Mouse (Mus musculus) hindbrain, postnatal 0 days (tissue): ENCODE measurements at regions not wholly inside any gene's neighbourhood (a gene's known extent, or its start where the extent isn't known, plus 50 kb on each side); places are given as distances from the start of the nearest gene placed in this dataset.

Source experiments
- ATAC-seq: fragments of 200-750 bp; cut with Nextera tagmentation; 2 replicates; pipeline ENCODE4 v1.8.0; 2017; ENCODE audit warnings: mild to moderate bottlenecking, moderate TSS enrichment, moderate library complexity
- DNase-seq: peaks from one replicate; pipeline ENCODE4 v3.0.0-alpha.2; 2015; ENCODE audit warnings: low spot score
- H3K27ac ChIP-seq: fragments of 300-500 bp; sonication (generic); 2 replicates; pipeline ENCODE4 v1.5.1; 2014; ENCODE audit warnings: mild to moderate bottlenecking
- H3K27me3 ChIP-seq: fragments of 300-500 bp; sonication (generic); 2 replicates; pipeline ENCODE4 v1.6.1; 2014; ENCODE audit warnings: low read length, mixed read lengths; ENCODE audit not compliant: insufficient read depth
- H3K36me3 ChIP-seq: fragments of 300-500 bp; sonication (generic); 2 replicates; pipeline ENCODE4 v1.6.1; 2014; ENCODE audit warnings: low read length, mixed read lengths; ENCODE audit not compliant: insufficient read depth
- H3K4me1 ChIP-seq: fragments of 300-500 bp; sonication (generic); 2 replicates; pipeline ENCODE4 v1.6.1; 2014; ENCODE audit warnings: antibody characterized with exemption, low read length, mixed read lengths; ENCODE audit not compliant: insufficient read depth
- H3K4me2 ChIP-seq: fragments of 300-500 bp; sonication (generic); 2 replicates; pipeline ENCODE4 v1.6.1; 2014; ENCODE audit warnings: low read depth, mild to moderate bottlenecking, low read length, moderate library complexity, mixed read lengths
- H3K4me3 ChIP-seq: fragments of 300-500 bp; sonication (generic); 2 replicates; pipeline ENCODE4 v1.5.1; 2014; ENCODE audit warnings: low read length
- H3K9ac ChIP-seq: fragments of 300-500 bp; sonication (generic); replicated peaks from 2 replicates; pipeline ENCODE4 v1.6.1; 2014; ENCODE audit warnings: mild to moderate bottlenecking, low read length, moderate library complexity, mixed read lengths
- H3K9me3 ChIP-seq: fragments of 300-500 bp; sonication (generic); 2 replicates; pipeline ENCODE4 v1.6.1; 2016; ENCODE audit warnings: low read length, mixed read lengths
- CTCF ChIP-seq: IDR thresholded peaks from 2 replicates; pipeline ENCODE4 v1.5.1; 2016; ENCODE audit warnings: antibody characterized with exemption, control low read depth, low read depth
- WGBS: fragments of 180-500 bp; shearing (Covaris S2); extraction: QIAGEN DNeasy Blood & Tissue Kit; methylation state at CpG from one replicate; pipeline ENCODE4 v1.1.7; 2014; 5-methylcytosine and 5-hydroxymethylcytosine counted together

DNA sequence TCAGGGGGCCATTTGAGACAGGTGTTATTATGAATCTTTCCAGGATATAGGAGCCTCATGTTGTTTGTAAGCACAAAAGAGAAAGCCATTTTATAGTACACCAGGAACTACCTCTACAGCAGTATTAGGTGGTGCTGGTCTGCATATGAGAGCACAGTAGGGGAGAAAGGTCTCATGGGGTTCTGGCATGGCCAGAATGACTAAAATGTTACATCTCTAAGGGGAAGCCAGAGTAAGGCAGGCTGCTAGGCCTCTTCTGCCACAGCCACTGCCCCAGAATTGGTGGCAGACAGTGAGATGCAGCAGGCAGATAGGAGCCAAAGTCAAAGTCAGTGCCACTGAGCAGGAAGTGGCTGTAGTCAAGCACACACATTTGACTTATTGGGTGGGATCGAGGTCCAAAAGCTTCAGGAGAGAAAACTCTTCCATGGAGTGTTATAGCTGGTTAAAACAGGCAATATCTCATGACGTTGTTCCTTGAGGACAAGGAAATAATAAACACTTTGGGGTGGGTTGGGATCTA, 147.2 kb downstream of the Hira start:
- Histone ChIP-seq H3K27me3 (no peaks in the 10 kb centered on the region), H3K4me1 (no peaks in the 10 kb centered on the region), H3K36me3 (no peaks in the 10 kb centered on the region), H3K9ac (no peak overlapping the region), H3K4me3 (no peak overlapping the region), H3K9me3 (no peaks in the 10 kb centered on the region), H3K4me2 (no peak overlapping the region), H3K27ac (no peak overlapping the region)
- TF ChIP-seq CTCF: no peak
- DNase-seq: no peak
- ATAC-seq: no peak
- WGBS: 72% methylated on average over 2 of the region's 2 CpGs

DNA sequence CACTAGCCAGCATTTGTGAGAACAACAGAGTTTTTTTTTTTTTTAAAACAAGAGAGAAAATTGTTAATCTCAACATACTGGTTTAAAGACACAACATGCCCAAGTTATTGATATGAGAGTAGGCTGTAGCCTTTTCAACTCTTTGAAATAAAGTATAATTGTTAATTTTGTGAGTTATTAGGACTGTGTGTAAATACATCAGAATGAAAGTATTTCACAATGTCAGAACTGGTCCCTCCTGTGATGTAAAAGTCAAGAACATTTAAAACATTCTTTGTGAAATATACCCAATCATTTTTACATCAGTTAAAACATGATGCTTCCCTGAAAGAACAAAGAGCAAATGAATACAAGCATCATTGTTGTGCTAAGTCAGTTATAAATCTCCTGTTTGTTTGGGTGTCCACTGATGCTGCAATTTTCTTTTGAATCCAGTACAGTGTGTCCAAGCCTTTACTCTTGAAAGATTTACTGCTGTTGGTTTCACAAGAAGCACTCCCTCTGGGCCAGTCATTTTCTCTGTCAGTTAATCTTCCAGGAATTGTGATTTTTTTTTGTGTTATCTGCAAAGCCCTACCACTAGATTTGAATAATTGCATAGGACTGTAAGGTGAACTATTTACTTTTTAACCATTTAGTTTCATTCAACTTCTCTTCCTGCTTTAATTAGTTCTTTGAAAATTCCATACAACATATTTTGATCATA, 148.5 kb downstream of the Hira start:
- H3K9me3 ChIP-seq: no peaks in the 10 kb centered on the region
- no peaks in the 10 kb centered on the region for H3K36me3 ChIP-seq
- DNase-seq (no peak), ATAC-seq (no peak)
- H3K4me2 ChIP-seq: no peak overlapping the region
- no peak overlapping the region for H3K4me3 ChIP-seq
- no peak overlapping the region for H3K27ac ChIP-seq
- H3K4me1 ChIP-seq: no peaks in the 10 kb centered on the region
- H3K27me3 ChIP-seq: no peaks in the 10 kb centered on the region
- no peak for TF ChIP-seq CTCF
- no peak overlapping the region for H3K9ac ChIP-seq

DNA sequence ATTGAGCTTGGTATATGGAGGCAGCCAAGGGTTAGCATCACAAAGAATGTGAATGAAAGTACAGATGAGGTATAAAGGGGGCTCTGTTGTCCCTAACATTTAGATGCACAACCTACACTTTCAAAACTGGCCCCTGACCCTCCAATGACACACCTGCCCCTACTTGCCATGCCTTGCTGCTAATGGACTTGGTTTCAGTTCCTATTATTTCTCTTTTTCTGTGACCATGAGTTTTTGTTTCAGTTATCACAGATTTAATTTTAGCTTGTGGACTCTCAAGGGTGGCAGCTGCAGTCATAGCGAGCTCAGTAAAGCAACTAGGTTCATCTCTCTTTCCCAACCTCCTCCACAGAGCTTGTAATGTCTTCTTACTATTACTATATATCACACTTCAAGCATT, 150.3 kb downstream of the Hira start:
- 81% methylated on average over 1 of the region's 1 CpGs for WGBS
- H3K36me3 ChIP-seq: no peaks in the 10 kb centered on the region
- no peak overlapping the region for H3K4me3 ChIP-seq
- TF ChIP-seq CTCF: no peak
- no peaks in the 10 kb centered on the region for H3K4me1 ChIP-seq
- no peaks in the 10 kb centered on the region for H3K27me3 ChIP-seq
- ATAC-seq (no peak), DNase-seq (no peak)
- no peak overlapping the region for H3K9ac ChIP-seq
- no peak overlapping the region for H3K27ac ChIP-seq
- H3K4me2 ChIP-seq: no peak overlapping the region
- no peaks in the 10 kb centered on the region for H3K9me3 ChIP-seq

DNA sequence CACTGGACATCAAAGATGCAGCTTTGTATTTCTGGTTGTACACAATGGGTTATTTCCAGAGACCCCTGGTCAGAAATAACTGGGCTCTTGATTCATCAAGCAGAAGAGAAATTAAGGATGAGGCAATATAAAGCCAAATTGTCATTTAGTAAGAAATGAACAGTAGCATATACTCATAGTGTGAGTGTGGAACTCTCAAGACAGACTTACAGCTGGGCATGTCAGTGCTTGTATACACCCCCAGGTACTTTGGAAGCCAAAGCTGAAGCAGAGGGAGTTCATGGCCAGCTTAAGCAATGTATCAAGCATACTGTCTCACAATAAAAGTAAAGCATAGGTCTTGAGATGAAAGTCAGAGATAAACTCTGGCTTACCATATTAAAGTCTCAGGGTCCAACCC, 155.7 kb downstream of the Hira start:
- no peaks in the 10 kb centered on the region for H3K4me1 ChIP-seq
- no peak overlapping the region for H3K9ac ChIP-seq
- H3K4me2 ChIP-seq: no peak overlapping the region
- ATAC-seq (no peak), DNase-seq (no peak)
- no peak overlapping the region for H3K4me3 ChIP-seq
- no peaks in the 10 kb centered on the region for H3K36me3 ChIP-seq
- H3K27me3 ChIP-seq: no peaks in the 10 kb centered on the region
- H3K9me3 ChIP-seq: no peaks in the 10 kb centered on the region
- no peak for TF ChIP-seq CTCF
- H3K27ac ChIP-seq: no peak overlapping the region

DNA sequence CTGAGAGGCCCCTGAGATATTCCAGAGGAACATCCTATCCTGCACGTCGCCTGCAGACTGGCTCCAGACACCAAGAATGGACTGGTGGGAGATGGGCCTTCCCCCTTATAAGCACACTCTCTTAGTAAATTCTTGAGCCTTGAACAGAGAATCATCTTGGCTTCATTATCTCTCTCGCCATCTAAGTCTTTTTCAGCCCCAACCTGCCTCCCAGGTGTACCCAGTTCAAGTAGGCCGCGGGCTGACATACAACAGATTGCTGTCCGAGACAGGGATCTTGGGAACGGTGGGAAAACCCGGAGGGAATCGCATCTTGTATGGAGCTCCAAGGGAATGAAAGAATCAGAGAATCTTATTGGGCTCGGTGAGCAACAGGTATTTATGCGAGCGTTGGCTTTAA, 158.9 kb downstream of the Hira start:
- ATAC-seq (no peak), DNase-seq (no peak)
- Histone ChIP-seq H3K27me3 (no peaks in the 10 kb centered on the region), H3K4me3 (no peak overlapping the region), H3K27ac (no peak overlapping the region), H3K4me1 (no peaks in the 10 kb centered on the region), H3K4me2 (no peak overlapping the region), H3K36me3 (no peaks in the 10 kb centered on the region), H3K9me3 (no peaks in the 10 kb centered on the region), H3K9ac (no peak overlapping the region)
- WGBS: 79% methylated on average over 12 of the region's 12 CpGs
- no peak for TF ChIP-seq CTCF

DNA sequence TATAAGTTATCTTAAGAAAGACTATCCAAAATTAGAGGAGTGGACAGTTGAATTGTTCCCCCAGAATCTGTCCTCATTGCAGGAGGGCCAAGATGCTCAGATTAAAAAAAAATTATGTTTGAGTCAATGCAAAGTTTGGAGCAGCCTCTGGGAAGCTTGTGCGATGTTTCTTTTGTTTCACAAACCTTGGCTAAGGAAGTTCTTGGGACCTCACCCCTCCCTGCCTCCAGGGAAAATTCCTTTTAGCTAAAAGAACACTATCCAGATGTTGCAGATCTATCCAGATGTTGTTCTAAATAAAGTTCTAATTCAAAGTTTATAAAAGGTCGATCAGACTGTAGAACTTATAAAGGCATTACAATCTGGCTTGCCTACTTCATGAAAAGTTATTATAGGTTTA, 160.8 kb downstream of the Hira start:
- H3K9ac ChIP-seq: no peak overlapping the region
- no peak overlapping the region for H3K4me2 ChIP-seq
- no peaks in the 10 kb centered on the region for H3K27me3 ChIP-seq
- 80% methylated on average over 2 of the region's 2 CpGs for WGBS
- H3K27ac ChIP-seq: no peak overlapping the region
- no peaks in the 10 kb centered on the region for H3K4me1 ChIP-seq
- DNase-seq (no peak), ATAC-seq (no peak)
- no peaks in the 10 kb centered on the region for H3K36me3 ChIP-seq
- TF ChIP-seq CTCF: no peak
- H3K4me3 ChIP-seq: no peak overlapping the region
- no peaks in the 10 kb centered on the region for H3K9me3 ChIP-seq

DNA sequence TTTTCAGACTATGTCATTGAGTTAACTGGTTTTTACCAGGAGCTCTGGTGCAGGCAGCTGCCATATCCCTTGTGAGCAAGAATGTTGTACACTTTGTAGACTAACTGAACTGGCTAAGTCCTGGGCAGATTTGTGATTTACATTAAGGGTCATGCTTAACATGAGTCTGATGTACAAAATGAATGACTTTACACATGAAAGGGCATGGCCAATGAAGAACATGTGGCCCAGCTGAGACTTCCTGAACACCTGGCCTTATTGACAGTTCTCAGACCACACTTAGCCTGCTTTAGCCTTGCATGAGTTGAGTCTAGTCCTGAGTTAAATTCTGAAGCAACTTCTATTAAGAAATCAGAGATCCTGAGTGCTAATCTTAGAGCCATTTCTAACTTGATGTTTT, 176.0 kb downstream of the Hira start:
- Histone ChIP-seq H3K4me1 (no peaks in the 10 kb centered on the region), H3K36me3 (no peaks in the 10 kb centered on the region), H3K27ac (no peak overlapping the region), H3K9me3 (no peaks in the 10 kb centered on the region), H3K9ac (no peak overlapping the region), H3K4me3 (no peak overlapping the region), H3K27me3 (no peaks in the 10 kb centered on the region), H3K4me2 (no peak overlapping the region)
- no peak for DNase-seq
- no peak for TF ChIP-seq CTCF
- ATAC-seq: no peak
